Mouse (Mus musculus): Measurements from ENCODE around the gene Bub3. TPM values are rescaled to one million over a fixed set of nuclear protein-coding genes. Genes with fewer than 3 reads are reported as not detected.

The Bub3 gene
- polyA plus RNA-seq, 1 experiment from 2014 or later = 249 TPM

- 0 out of 2 replicates have a peak, but pooled peaks cover 5% of the 10 kb centered on the region for H3K27me3 ChIP-seq (ENCODE audit: insufficient read depth, low read length)
- H3K9me3 ChIP-seq (ENCODE audit: low read length) = no peaks in the 10 kb centered on the region
- 8% methylated on average over 4 of the region's 11 CpGs for WGBS
- H3K4me1 ChIP-seq (ENCODE audit: insufficient read depth, low read length) = 0 out of 2 replicates have a peak, but pooled peaks cover 6% of the 10 kb centered on the region
- H3K4me2 ChIP-seq (replicated peaks; ENCODE audit: low read depth, low read length) = no peak overlapping the region
- H3K4me3 ChIP-seq (ENCODE audit: low read length) = no peak overlapping the region
- no peak for ATAC-seq (ENCODE audit: low FRiP score, low TSS enrichment)
- no peaks in the 10 kb centered on the region for H3K36me3 ChIP-seq (ENCODE audit: insufficient read depth, low read length)
- no peak overlapping the region for H3K9ac ChIP-seq (replicated peaks; ENCODE audit: low read length)
- H3K27ac ChIP-seq (ENCODE audit: low read length) = no peak overlapping the region
These were observed 43.2 kb downstream of the Bub3 start for GRCm38 (mm10) chr7:131603186-131603585.

- no peak for ATAC-seq (ENCODE audit: low FRiP score, low TSS enrichment)
- Histone ChIP-seq H3K4me2 (replicated peaks; ENCODE audit: low read depth, low read length) (no peak overlapping the region), H3K36me3 (ENCODE audit: insufficient read depth, low read length) (no peaks in the 10 kb centered on the region), H3K4me1 (ENCODE audit: insufficient read depth, low read length) (0 out of 2 replicates have a peak, but pooled peaks cover 4% of the 10 kb centered on the region), H3K27ac (ENCODE audit: low read length) (no peak overlapping the region), H3K9me3 (ENCODE audit: low read length) (no peaks in the 10 kb centered on the region), H3K4me3 (ENCODE audit: low read length) (no peak overlapping the region), H3K27me3 (ENCODE audit: insufficient read depth, low read length) (0 out of 2 replicates have a peak, but pooled peaks cover 5% of the 10 kb centered on the region), H3K9ac (replicated peaks; ENCODE audit: low read length) (no peak overlapping the region)
- WGBS = 78% methylated on average over 10 of the region's 10 CpGs
These were observed 44.9 kb downstream of the Bub3 start for GRCm38 (mm10) chr7:131604946-131605345.

- Histone ChIP-seq H3K27me3 (ENCODE audit: insufficient read depth, low read length) (0 out of 2 replicates have a peak, but pooled peaks cover 2% of the 10 kb centered on the region), H3K4me2 (replicated peaks; ENCODE audit: low read depth, low read length) (no peak overlapping the region), H3K9me3 (ENCODE audit: low read length) (no peaks in the 10 kb centered on the region), H3K4me3 (ENCODE audit: low read length) (no peak overlapping the region), H3K9ac (replicated peaks; ENCODE audit: low read length) (no peak overlapping the region), H3K27ac (ENCODE audit: low read length) (no peak overlapping the region), H3K36me3 (ENCODE audit: insufficient read depth, low read length) (no peaks in the 10 kb centered on the region), H3K4me1 (ENCODE audit: insufficient read depth, low read length) (0 out of 2 replicates have a peak, but pooled peaks cover 4% of the 10 kb centered on the region)
- no peak for ATAC-seq (ENCODE audit: low FRiP score, low TSS enrichment)
- WGBS = 68% methylated on average over 4 of the region's 4 CpGs
These were observed 45.5 kb downstream of the Bub3 start for GRCm38 (mm10) chr7:131605481-131605880.

GRCm38 (mm10) chr7:131608049-131608448 is 48.0 kb downstream of the Bub3 start:
- no peak overlapping the region for H3K4me2 ChIP-seq (replicated peaks; ENCODE audit: low read depth, low read length)
- H3K9me3 ChIP-seq (ENCODE audit: low read length) = no peaks in the 10 kb centered on the region
- no peak overlapping the region for H3K9ac ChIP-seq (replicated peaks; ENCODE audit: low read length)
- 57% methylated on average over 6 of the region's 6 CpGs for WGBS
- H3K4me1 ChIP-seq (ENCODE audit: insufficient read depth, low read length) = 0 out of 2 replicates have a peak, but pooled peaks cover under 1% of the 10 kb centered on the region
- no peaks in the 10 kb centered on the region for H3K36me3 ChIP-seq (ENCODE audit: insufficient read depth, low read length)
- no peak overlapping the region for H3K4me3 ChIP-seq (ENCODE audit: low read length)
- ATAC-seq (ENCODE audit: low FRiP score, low TSS enrichment) = no peak
- no peaks in the 10 kb centered on the region for H3K27me3 ChIP-seq (ENCODE audit: insufficient read depth, low read length)
- no peak overlapping the region for H3K27ac ChIP-seq (ENCODE audit: low read length)

- 19% methylated on average over 7 of the region's 7 CpGs for WGBS
- Histone ChIP-seq H3K36me3 (ENCODE audit: insufficient read depth, low read length) (no peaks in the 10 kb centered on the region), H3K9me3 (ENCODE audit: low read length) (no peaks in the 10 kb centered on the region), H3K4me1 (ENCODE audit: insufficient read depth, low read length) (no peaks in the 10 kb centered on the region), H3K27ac (ENCODE audit: low read length) (no peak overlapping the region), H3K9ac (replicated peaks; ENCODE audit: low read length) (no peak overlapping the region), H3K27me3 (ENCODE audit: insufficient read depth, low read length) (no peaks in the 10 kb centered on the region), H3K4me3 (ENCODE audit: low read length) (no peak overlapping the region), H3K4me2 (replicated peaks; ENCODE audit: low read depth, low read length) (no peak overlapping the region)
- no peak for ATAC-seq (ENCODE audit: low FRiP score, low TSS enrichment)
These were observed 49.7 kb downstream of the Bub3 start for GRCm38 (mm10) chr7:131609677-131610076.

Other genes starting within 250 kb of the Bub3 start
- not detected in 2 replicates for gene Cuzd1, start 237.9 kb upstream of the Bub3 start, polyA plus RNA-seq (2015; fragmentation: Nextera tagmentation; extraction: Ambion mirVana)
- gene Fam24b, start 230.7 kb upstream of the Bub3 start, polyA plus RNA-seq (2015; fragmentation: Nextera tagmentation; extraction: Ambion mirVana) = not detected in 2 replicates
- gene Fam24a, start 226.4 kb upstream of the Bub3 start, polyA plus RNA-seq (2015; fragmentation: Nextera tagmentation; extraction: Ambion mirVana) = not detected in 2 replicates
- 20.4 and 22.0 TPM in 2 replicates for gene 2310057M21Rik, start 197.5 kb upstream of the Bub3 start, polyA plus RNA-seq (2015; fragmentation: Nextera tagmentation; extraction: Ambion mirVana)
- 65.1 and 66.1 TPM in 2 replicates for gene Pstk, start 189.1 kb upstream of the Bub3 start, polyA plus RNA-seq (2015; fragmentation: Nextera tagmentation; extraction: Ambion mirVana)
- gene Ikzf5, start 149.7 kb upstream of the Bub3 start, polyA plus RNA-seq (2015; fragmentation: Nextera tagmentation; extraction: Ambion mirVana) = 13.9 and 15.8 TPM in 2 replicates
- 110 and 115 TPM in 2 replicates for gene Acadsb, start 149.6 kb upstream of the Bub3 start, polyA plus RNA-seq (2015; fragmentation: Nextera tagmentation; extraction: Ambion mirVana)
- gene Hmx3, start 17.4 kb upstream of the Bub3 start, polyA plus RNA-seq (2015; fragmentation: Nextera tagmentation; extraction: Ambion mirVana) = not detected in 2 replicates
- 0.46 and 0.66 TPM in 2 replicates for gene Hmx2, start 11.4 kb upstream of the Bub3 start, polyA plus RNA-seq (2015; fragmentation: Nextera tagmentation; extraction: Ambion mirVana)

All from kidney, embryonic 16.5 days (tissue).